Mouse (Mus musculus): ENCODE results near the gene Azin2.

The Azin2 gene

GRCm38 (mm10) chr4:128962029-128962925, at the start of gene Azin2:
Azin2 (minus strand) TSS chr4:128962442.
- DNase-seq (ENCODE audit: low spot score in 2 of 2) = peak; percentile 89 to 98

- peak in 1 of 2 experiments; percentile 63 for DNase-seq (ENCODE audit: low spot score in 2 of 2)
Observed at GRCm38 (mm10) chr4:129011604-129012121, 49.4 kb upstream of the Azin2 start.

DNA sequence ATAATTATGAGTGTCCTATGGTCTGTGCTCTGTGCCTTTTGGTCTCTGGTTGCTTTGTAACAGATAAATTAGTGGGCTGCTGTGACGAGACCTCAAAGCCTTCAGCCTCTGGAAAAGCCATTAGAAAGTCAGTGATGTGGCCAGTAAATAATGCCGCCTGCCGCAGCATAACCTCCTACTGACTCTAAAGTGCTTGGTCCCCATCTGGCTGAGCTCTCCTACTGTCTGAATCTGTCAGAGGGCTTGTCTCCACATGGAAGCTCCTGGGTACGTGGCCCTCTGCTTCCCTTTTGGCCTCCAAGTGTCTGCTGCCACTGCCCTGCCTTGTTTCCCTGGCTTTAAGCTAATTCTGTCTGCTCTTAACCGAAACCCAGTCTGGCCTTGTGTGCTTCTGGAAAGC, 47.3 kb upstream of the Azin2 start:
- DNase-seq (ENCODE audit: low spot score in 2 of 2) = no peak

GRCm38 (mm10) chr4:129008672-129009071, 46.4 kb upstream of the Azin2 start:
- no peak for DNase-seq (ENCODE audit: low spot score in 2 of 2)

DNA sequence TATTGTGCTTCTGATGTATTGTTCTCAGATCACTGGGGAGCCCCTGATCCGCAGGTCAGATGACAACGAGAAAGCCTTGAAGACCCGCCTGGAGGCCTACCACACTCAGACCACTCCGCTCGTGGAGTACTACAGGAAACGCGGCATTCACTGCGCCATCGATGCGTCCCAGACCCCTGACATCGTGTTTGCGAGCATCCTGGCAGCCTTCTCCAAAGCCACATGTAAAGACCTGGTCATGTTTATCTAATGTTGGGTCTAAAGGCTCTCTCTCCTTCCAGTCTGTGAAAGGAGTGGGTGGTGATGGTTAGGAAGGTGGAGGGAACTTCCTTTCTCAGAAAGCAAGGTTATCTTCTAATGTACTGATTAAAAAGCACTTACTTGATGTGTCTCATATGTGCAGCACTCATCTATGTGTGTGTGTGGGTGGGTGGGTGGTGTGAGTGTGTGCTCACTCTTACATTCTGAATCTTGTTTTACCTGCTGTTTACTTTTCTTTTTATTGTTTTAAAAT, 45.8 kb upstream of the Azin2 start:
- no peak for DNase-seq (ENCODE audit: low spot score in 2 of 2)

DNA sequence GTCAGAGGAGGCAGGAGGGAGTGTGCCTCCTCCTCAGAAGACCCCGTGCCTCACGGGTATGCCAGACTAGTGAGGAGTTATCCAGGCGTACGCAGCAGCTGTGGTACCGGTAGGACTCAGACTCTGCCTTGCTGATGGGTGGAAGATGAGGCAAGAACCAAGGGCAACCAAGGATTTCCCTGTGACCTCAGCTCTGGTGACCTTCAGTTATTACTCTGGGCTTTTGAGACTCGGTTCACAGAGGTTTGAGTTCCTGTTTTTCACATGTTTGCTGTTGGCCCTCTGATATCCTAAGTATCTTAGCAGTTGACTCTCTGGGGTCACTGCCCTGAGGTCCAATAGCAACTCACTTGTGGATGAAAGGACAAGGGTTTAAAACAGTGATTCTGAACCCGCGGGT, 41.5 kb upstream of the Azin2 start:
- no peak for DNase-seq (ENCODE audit: low spot score in 2 of 2)

DNA sequence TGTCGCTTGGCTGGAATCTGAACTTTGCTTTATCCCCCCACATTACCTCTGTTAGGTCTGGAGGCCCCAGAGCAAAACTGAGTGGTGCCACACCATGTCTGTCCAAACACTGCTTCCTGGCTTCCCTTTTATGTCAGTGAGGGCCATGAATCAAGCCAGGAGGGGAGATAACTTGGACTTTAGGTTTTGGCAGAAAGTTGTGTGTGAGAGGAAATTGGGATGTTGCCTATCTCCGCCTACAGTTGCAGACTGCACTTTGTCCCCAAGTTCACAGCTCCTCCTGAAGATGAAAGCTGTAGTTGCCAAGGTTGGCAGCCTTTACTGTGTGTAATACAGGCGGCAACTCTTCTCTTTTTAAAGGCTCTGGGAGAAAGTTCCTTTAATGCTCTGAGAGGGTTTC, 38.5 kb upstream of the Azin2 start:
- DNase-seq (ENCODE audit: low spot score in 2 of 2) = no peak

DNA sequence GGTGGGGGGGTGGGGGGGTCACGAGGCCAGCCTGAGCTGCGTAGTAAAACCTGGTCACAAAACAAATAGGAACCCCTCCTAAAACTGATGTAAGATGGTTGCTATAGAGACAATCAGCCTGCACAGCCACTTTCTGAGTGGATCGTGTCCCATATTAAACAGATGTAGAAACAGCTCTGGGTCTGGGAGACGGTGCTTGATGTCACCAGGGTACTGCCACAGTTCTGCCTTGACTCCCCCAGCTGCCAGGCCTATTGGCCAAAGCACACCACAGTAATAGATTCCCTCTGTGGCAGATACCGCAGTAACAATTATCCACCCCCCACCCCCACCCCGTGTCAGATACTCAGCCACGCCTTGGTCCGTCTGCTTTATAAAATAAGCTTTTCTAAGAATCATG, 36.2 kb upstream of the Azin2 start:
- no peak for DNase-seq (ENCODE audit: low spot score in 2 of 2)

DNA sequence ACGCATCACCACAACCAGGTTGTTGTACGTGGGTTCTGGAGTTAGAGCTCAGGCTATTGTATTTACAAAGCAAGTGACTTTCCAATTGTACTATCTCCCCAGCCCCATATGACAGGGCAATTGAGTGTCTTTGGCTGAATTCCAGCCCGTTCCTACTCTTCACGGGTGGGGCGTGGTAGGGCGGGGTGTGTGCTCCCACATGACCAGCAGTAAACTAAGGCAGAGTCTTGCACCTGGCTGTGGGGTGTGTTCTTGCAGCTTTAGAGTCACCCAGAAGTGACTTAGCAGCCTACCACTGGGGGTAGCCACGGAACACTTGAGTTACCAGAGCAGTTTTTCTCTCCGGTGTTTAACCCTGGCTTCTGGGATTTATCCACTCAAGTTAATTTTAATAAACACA, 35.0 kb upstream of the Azin2 start:
- DNase-seq (ENCODE audit: low spot score in 2 of 2) = no peak

- no peak for DNase-seq (ENCODE audit: low spot score in 2 of 2)
Observed at GRCm38 (mm10) chr4:128995238-128995637, 33.0 kb upstream of the Azin2 start.

- no peak for DNase-seq (ENCODE audit: low spot score in 2 of 2)
Observed at GRCm38 (mm10) chr4:128993675-128994074, 31.4 kb upstream of the Azin2 start.

- peak; percentile 92 to 97 for DNase-seq (ENCODE audit: low spot score in 2 of 2)
Observed at GRCm38 (mm10) chr4:128993025-128993662, 30.9 kb upstream of the Azin2 start.

DNA sequence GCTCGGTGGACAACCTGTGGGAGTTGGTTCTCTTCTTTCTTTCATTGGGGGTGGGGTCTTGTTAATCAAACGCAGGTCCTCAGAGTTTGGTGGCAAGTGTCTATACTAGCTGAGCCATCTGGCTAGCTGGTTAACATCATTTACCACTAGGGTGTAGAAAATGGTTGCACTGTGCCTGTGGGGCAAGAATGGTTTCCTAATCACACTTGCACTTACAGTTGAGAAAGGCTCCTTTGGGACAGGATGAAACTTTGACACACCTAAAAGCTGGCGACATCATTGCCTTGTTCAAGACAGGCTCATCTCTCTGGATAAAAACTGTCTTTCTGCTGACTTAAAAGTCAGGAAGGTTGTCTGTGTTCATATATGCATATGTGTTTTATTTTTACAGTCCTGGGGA, 29.9 kb upstream of the Azin2 start:
- DNase-seq (ENCODE audit: low spot score in 2 of 2) = no peak

DNA sequence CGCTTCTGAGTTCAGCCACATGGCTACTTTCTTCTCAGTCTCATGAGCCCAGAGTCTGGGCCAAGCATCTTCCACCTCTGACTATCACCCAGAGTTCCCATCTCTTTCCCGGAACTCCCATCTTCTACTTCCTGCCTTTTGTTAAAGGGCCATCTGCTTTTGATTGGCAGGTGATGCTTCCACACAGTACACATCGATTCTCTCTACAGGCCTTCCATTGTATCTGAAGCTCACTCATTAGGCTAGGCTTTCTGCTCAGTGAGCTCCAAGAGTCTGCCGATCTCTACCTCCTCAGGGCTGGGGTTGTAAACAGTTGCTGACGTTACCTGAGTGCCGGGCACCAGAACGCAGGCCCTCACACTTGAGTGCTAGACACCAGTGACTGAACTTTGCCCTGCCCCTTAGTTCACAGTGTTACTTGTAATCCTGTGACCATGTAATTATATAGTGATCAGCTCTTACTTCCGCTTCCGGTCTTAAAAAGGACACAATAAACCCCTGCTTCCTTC, 29.3 kb upstream of the Azin2 start, which contains the start of gene Ak2:
Ak2 (plus strand) TSS at position 459 of the 509 bp plus-strand sequence.
- DNase-seq (ENCODE audit: low spot score in 2 of 2) = no peak

- no peak for DNase-seq (ENCODE audit: low spot score in 2 of 2)
Observed at GRCm38 (mm10) chr4:128989678-128990077, 27.4 kb upstream of the Azin2 start.

GRCm38 (mm10) chr4:128988911-128989310, 26.7 kb upstream of the Azin2 start:
- no peak for DNase-seq (ENCODE audit: low spot score in 2 of 2)

DNA sequence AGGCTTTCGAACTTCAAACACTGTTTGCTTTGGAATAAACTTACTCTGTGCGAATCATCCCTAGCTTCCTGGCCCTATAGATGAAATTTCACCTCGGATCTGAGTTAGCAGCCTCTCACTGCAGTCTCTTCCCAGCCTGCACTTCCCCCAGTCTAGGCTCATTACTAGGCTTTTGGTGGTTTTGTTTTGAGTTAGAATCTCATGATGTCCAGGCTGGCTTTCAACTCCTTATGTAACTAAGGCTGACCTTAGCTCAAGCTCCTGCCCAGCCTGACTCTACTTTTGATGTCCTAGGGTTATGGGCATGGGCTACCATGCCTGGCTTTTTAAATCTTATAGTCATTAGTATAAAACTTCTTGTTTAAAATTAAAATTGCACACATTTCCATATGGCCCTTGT, 22.4 kb upstream of the Azin2 start:
- no peak for DNase-seq (ENCODE audit: low spot score in 2 of 2)

GRCm38 (mm10) chr4:128983656-128984055, 21.4 kb upstream of the Azin2 start:
- no peak for DNase-seq (ENCODE audit: low spot score in 2 of 2)

DNA sequence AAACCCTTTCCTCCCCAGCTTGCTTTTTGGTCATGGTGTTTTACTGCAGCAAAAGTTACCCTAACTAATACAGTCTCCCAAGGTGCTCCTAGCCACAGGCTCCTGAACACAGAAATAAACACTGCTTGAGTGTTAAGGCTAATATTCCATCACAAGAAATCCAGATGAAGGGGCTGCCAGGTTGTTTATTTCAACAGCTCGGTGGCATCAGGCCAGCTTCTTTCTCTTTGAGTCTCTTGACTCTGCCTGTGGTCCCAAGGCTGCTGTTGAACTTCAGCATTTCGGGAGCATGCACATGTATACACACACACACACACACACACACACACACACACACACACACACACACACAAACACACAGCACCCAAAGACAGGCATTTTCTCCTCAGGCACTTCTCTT, 20.9 kb upstream of the Azin2 start:
- no peak for DNase-seq (ENCODE audit: low spot score in 2 of 2)

DNA sequence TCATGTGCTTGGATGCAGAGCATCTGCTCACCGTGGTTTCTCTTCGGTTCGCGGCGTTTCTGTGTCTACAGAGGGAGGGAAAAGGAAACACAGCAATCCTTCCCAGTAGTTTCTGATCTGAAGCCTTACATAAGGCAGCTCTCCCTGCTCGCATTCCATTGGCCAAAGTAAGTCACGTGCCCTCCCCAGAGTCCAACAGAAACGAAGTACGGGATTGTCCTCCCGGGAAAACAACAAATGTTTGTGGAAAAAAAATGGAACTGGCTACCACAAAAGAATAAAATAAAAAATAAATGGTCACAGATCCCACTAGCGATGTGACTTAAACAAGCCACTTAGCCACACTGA, 19.6 kb upstream of the Azin2 start:
- DNase-seq (ENCODE audit: low spot score in 2 of 2) = no peak

DNA sequence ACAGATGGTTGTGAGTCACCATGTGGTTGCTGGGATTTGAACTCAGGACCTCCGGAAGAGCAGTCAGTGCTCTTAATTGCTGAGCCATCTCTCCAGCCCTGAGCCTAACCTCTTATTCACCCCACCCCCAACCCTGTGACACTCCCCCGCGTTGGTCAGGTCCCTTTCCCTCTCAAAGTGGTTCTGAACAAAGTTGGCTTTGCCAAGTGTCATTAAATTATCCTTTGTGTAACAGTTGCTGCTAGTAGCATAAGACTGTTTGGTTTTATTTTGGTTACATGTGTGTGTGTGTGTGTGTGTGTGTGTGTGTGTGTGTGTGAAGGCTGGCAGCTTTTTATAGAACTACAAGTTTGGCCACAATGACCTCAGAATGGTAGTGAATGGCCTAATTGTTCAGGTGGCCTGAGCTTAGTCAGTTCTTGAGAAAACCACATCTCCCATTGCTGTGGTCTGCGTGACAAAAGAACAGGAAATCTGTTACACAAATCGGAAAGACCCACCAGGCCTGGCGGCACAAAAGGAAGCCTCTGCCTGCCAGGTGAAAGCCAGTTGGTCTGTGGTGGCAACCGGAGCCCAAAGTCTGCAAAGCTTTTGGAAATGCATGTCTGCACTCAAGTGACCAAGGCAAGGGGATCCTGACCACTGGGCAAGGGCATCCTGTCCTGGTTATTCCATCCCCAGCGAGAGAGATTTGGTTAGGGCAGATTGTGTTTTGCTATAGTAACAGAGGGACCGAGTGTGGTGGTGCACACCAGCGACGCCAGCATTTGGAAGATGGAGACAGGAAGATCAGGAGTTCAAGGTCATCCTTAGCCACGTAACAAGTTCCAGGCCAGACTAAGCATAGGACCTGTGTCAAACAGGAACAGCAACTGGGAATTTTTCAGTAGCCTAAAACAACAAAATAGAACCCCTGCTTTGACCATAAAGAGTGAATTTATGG, 18.9 kb upstream of the Azin2 start:
- DNase-seq (ENCODE audit: low spot score in 2 of 2) = no peak

All from cerebellum, postnatal 4 days (tissue).